10 mouse cellular contexts compared by ENCODE assay signal in the genomic region with DNA sequence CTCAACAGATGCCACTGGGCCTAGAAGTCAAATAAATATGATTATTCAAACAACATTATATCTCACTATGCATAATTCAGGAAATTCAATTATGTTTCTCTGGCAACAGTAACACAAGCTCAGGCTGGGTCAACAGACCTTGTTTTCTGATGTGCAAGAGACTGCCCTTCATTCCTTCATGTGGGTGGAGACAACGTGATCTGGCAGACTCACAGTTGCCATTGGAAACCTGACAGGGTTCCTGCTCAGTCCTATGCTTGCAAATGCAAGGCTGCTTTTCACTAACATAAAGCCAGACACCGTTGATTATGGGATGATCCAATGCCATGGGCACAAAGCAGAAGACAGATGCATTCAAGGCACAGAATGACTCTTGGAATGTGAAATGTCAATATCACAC.
DNase-seq lines count a peak whose midpoint lies in the region; ATAC-seq and TF ChIP-seq lines count a peak whose summit lies in the region.
"Had no signal": no experiment of that assay in that cellular context is flagged by ENCODE, and none has a peak within 500 bp of the region (broad histone marks: within the 10 kb centered on the region; RNA-seq: fewer than 3 reads in every experiment).

No protein-coding gene starts in this region.

- TF ChIP-seq CTCF in embryonic fibroblast, embryonic 13.5 days (IDR thresholded peaks at IDR 0.05; ENCODE audit: borderline replicate concordance, insufficient read depth, low read length), result no peak

- peaks cover 11% of the 10 kb centered on the region for H3K4me1 ChIP-seq in embryonic fibroblast, embryonic 13.5 days (ENCODE audit: control insufficient read depth, insufficient read depth, low read length)

- no peak for TF ChIP-seq POLR2A in embryonic fibroblast, embryonic 13.5 days (IDR thresholded peaks at IDR 0.05; ENCODE audit: low read depth, low read length)

- no peak for ATAC-seq in megakaryocyte, adult 5-6 weeks (ENCODE audit: poor library complexity, severe bottlenecking)

- DNase-seq in frontal cortex, postnatal 10 days (ENCODE audit: low spot score in 2 of 2), result peak; percentile 14 to 31
- DNase-seq in frontal cortex, postnatal 25 days (ENCODE audit: low spot score in 2 of 2), result no peak
- peak; percentile 76 for DNase-seq in Muller cell, postnatal 12 days (ENCODE audit: inconsistent ontology term)
- peak; percentile 37 to 79 for DNase-seq in left cerebral cortex, postnatal 14 days (ENCODE audit: low spot score in 2 of 2)
- no peak for DNase-seq in cerebellum, adult 9-10 months
- DNase-seq in ovary, postnatal 10 days (ENCODE audit: low spot score), result no peak
- DNase-seq: lung, postnatal 36 days had no signal

- H3K27ac ChIP-seq in embryonic fibroblast, embryonic 13.5 days (ENCODE audit: insufficient read depth, low read length), result peak overlapping the region; percentile 81
- H3K27ac ChIP-seq: left cerebral cortex, adult 2 months had no signal

- intact Hi-C loops in left cerebral cortex, postnatal 14 days (cut with DNase I), result no loop called here

- H3K4me3 ChIP-seq in embryonic fibroblast, embryonic 13.5 days (ENCODE audit: insufficient read depth, low read length), result no peak overlapping the region
- H3K4me3 ChIP-seq: left cerebral cortex, adult 2 months had no signal

Comparison
In these comparisons a context has a peak if more than half of its experiments do, and no peak if none do; other contexts are left out.
1. DNase-seq: peak in frontal cortex, postnatal 10 days (2 of 2), Muller cell, postnatal 12 days (single experiment) and left cerebral cortex, postnatal 14 days (2 of 2); none in frontal cortex, postnatal 25 days (0 of 2), cerebellum, adult 9-10 months (single experiment) and ovary, postnatal 10 days (single experiment).